Mouse (Mus musculus) bone marrow macrophage, adult 2 months (primary cell): ENCODE results near the gene 1700016D06Rik. TPM values are rescaled to one million over a fixed set of nuclear protein-coding genes. Genes with fewer than 3 reads are reported as not detected.
"Not testable (repeated sequence)": the region's sequence is repeated elsewhere in the genome, so short reads cannot be mapped to it uniquely, and the experiment has no call there.

Experiments used
- H3K27ac ChIP-seq: 2 replicates; pipeline ENCODE4 v1.5.1; 2012; ENCODE audit warnings: low read depth, low read length; ENCODE audit not compliant: insufficient read depth
- H3K4me1 ChIP-seq: 2 replicates; pipeline ENCODE4 v1.6.1; 2012; ENCODE audit warnings: low read length; ENCODE audit not compliant: control insufficient read depth, insufficient read depth
- H3K4me3 ChIP-seq: 2 replicates; pipeline ENCODE4 v1.5.1; 2012; ENCODE audit warnings: mild to moderate bottlenecking, low read length, moderate library complexity; ENCODE audit not compliant: insufficient read depth
- CTCF ChIP-seq: IDR thresholded peaks from 2 replicates; pipeline ENCODE4 v1.5.1; 2012; ENCODE audit warnings: low read depth, mild to moderate bottlenecking, low read length, moderate library complexity
- POLR2A ChIP-seq: IDR thresholded peaks from 2 replicates; pipeline ENCODE4 v1.6.1; 2012; ENCODE audit warnings: mild to moderate bottlenecking, low read depth, low read length, borderline replicate concordance
- polyA plus RNA-seq: library from polyadenylated mRNA; stranded (reverse); fragments of >200 nt; gene quantifications from 2 replicates; pipeline ENCODE4 v1.2.4, GENCODE M21; 2012; ENCODE audit not compliant: missing spikeins, insufficient read depth, insufficient read length

1700016D06Rik gene
- polyA plus RNA-seq, 1 experiment: not detected

DNA sequence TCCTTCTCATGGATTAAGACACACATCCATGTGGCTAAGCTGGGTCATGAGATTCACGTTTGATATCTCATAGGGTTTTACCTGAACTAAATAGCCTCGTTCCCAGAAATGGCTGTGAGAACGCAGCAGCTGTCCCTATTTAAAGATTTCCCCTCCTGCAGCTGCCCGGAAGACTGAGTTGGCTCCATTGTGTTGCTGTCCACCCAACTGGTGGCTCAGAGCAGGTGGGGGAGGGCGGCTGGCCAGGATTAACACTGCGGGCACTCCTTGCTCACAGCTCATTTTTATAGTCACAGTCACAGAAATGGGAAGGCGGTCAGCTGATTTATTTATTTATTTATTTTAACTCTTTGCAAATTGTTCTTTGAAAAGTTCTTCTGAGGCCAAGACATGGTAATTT is 10.9 kb downstream of the 1700016D06Rik start:
- H3K27ac ChIP-seq: no peak overlapping the region
- no peak overlapping the region for H3K4me3 ChIP-seq
- H3K4me1 ChIP-seq: no peaks in the 10 kb centered on the region
- TF ChIP-seq CTCF (no peak), POLR2A (no peak)

DNA sequence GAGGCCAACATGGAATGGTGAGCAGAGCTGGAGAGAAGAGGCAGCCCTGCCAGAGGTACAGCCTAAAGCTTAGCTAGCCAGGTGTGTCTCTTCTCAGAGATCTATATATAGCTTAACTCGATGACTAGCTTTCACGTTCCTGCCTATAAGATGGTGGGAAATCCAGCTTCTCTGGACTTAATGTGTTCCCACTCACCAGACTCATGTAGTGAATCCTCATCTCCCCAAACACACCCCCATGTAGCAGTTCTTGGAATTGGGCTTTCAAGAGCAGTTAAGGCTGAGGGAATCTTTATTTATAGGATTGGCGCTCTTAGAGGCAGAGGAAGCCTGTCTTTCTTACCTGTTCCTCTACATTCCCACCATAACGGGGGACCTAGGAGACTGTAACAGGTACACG is 13.6 kb downstream of the 1700016D06Rik start:
- TF ChIP-seq POLR2A: no peak
- no peak for TF ChIP-seq CTCF
- Histone ChIP-seq H3K4me1 (no peaks in the 10 kb centered on the region), H3K27ac (no peak overlapping the region), H3K4me3 (no peak overlapping the region)

DNA sequence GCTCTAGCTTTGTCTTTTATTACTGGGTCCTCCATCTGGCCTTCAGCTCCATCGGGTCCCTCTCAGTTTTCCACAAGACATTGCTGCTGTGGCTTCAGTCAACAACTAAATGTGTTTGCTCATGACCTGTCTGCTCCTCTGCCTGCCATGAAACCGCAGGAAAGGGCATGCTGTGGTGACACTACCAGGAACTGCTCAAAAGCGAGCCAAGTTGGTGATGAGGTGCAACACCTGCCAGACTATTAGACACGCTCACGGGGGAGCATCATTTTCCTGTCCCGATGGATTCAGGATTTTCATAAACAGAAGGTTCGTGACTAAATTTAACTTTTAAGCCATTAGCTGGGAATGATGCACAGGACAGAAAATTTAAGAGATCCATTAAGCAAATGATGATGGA is 16.3 kb downstream of the 1700016D06Rik start:
- no peak overlapping the region for H3K4me3 ChIP-seq
- TF ChIP-seq CTCF (no peak), POLR2A (no peak)
- no peak overlapping the region for H3K27ac ChIP-seq
- no peaks in the 10 kb centered on the region for H3K4me1 ChIP-seq

DNA sequence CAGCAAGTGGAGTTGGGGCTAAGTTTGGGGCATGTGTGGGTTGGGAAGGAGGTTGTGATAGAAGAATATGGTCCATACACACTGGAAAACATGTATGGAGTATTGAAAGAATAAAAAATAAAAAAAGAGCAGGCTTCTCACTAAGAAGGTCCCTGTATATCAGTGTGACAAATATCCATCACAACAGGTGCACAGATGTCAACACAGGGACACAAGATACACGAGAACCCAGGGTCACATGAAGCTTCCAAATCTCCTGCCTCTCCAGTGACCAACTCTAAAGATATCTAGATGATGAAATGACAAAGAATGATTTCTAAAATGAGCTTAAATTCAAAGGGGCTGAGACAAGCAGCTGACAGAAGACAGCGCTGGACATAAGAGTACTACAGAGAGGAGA is 32.6 kb downstream of the 1700016D06Rik start:
- TF ChIP-seq POLR2A: no peak
- no peak for TF ChIP-seq CTCF
- no peak overlapping the region for H3K27ac ChIP-seq
- H3K4me3 ChIP-seq: no peak overlapping the region
- H3K4me1 ChIP-seq: no peaks in the 10 kb centered on the region

DNA sequence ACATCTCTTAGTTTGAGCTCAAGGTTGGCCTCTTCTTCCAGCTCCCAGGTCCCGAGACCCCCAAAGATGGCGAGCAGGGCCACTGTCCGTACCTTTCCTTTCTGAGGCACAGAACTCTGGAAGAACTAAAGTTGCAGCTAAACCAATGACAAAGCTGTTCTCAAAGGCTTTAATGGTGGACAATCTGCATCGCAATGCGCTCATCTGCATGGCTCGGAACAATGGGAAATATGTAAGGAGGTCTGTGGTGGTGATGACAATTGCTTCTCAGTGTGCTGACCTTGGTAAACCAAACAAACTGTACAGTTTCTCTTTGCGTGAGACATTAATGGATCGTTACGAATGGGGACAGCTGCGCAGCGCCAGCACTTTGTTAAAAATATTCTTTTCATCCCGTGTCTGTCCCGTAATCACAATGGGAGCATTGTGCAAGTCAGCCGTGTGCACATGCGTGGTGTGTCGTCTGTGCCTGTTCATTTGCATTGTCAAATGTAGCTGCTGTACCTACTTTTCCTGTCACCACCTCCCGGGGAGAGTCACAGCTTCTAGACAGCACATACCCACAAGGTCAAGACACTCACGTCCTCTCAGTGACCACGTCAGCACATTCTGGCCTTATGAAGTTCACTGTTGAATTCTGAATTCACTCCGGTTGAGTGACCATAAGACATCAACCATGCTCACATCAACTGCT is 34.7 kb downstream of the 1700016D06Rik start:
- H3K27ac ChIP-seq, H3K4me3 ChIP-seq: not testable (repeated sequence)

DNA sequence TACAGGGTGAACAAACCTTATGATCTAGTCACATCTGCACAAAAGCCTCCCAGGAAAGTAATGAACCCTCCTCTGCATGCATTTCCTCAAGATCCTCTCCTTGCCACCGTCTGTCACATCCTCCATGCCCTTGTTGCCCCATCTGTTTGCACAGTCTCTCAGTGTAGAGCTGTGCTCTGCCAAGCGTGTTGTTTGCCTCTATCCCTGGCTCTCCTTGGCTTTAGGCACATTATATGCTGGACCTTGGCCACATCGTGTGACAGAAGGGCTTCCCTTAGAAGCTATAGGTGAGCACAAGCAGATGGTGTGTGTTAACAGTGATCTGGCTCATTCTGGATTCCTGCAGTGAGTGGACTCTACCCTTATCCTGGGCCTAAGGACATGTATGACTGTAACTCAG is 38.9 kb downstream of the 1700016D06Rik start:
- TF ChIP-seq POLR2A (no peak), CTCF (no peak)
- no peak overlapping the region for H3K27ac ChIP-seq
- H3K4me1 ChIP-seq: no peaks in the 10 kb centered on the region
- no peak overlapping the region for H3K4me3 ChIP-seq

More for the DNA sequence above, 34.7 kb downstream of the 1700016D06Rik start:
- H3K4me1 ChIP-seq: not testable (repeated sequence)

DNA sequence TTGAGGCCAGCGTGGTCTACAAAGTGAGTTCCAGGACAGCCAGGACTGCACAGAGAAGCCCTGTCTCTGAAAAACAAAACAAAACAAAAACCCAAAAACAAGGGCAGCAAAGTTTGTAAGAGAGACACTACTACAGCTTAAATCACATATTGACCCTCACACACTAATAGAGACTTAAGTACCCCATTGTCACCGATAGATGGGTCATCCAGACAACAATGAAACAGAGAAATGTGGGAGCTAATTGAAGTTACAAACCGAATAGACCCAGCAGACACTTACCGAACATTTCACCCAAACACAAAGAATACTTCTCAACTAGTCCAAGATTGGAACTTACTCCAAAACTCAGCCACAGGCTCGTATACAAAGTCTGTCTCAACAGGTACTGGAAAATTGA is 50.8 kb downstream of the 1700016D06Rik start:
- Histone ChIP-seq H3K4me1 (no peaks in the 10 kb centered on the region), H3K4me3 (no peak overlapping the region), H3K27ac (no peak overlapping the region)
- TF ChIP-seq POLR2A (no peak), CTCF (no peak)

DNA sequence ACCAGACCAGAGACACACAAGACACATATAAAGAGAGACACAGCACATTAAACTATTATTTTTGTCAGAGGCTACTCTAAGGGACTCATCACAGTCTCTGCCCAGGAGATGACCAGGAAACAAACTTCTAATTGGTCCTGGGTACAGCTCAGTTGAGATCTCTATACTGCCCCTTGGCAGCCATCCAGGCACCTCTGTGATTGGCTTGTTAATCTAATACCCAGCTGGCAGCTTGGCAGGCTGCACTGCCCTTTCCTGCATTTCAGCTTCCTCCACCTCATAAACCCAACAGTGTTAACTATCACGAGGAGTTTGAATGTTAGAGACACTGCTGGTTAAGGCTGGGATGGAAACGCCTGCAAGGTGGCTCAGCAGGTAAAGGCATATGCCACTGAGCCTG is 57.7 kb downstream of the 1700016D06Rik start:
- H3K4me1 ChIP-seq: no peaks in the 10 kb centered on the region
- no peak overlapping the region for H3K27ac ChIP-seq
- H3K4me3 ChIP-seq: no peak overlapping the region
- TF ChIP-seq CTCF: no peak
- TF ChIP-seq POLR2A: no peak

DNA sequence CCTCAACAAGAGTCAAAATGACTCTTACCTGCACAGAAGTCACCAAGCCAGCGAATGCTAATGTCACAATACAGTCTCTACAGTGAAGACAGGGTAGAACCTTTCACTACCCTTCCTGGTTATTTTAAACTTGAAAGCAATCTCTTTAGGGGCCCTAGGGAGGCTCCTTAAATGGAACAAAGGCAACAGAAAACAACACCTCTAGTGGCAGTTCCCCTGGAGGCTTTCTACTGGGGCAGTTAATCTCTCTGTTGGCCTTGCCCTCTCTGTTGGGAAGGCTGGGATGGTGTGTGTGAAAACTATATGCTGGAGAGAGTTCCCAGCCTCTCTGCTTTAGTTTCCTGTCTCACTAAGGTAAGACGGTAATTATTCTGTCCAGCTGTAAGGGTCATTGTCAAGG is 60.3 kb downstream of the 1700016D06Rik start:
- H3K4me3 ChIP-seq: no peak overlapping the region
- TF ChIP-seq CTCF: no peak
- H3K4me1 ChIP-seq: peaks cover 6% of the 10 kb centered on the region
- H3K27ac ChIP-seq: no peak overlapping the region

DNA sequence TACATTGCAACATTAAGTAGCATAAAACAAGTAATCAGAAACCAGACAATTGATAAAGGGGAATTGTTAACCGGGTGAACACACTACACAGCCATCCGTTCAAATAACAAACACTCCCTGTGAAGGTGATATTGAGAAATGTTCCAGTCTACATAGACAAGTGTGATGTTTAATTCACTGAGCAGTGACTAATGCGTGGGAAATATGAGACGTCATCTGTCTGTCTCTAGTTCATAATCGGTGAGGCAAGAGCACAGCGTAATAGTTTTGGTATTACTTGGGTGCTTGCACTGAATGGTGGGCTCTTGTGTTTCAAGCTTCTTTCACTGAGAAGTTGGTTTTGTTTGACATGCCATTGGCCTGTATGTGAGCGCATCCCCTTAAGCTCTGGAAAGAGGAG is 63.3 kb downstream of the 1700016D06Rik start:
- H3K4me1 ChIP-seq: peaks cover 16% of the 10 kb centered on the region
- H3K4me3 ChIP-seq: no peak overlapping the region
- no peak for TF ChIP-seq POLR2A
- no peak for TF ChIP-seq CTCF
- no peak overlapping the region for H3K27ac ChIP-seq

DNA sequence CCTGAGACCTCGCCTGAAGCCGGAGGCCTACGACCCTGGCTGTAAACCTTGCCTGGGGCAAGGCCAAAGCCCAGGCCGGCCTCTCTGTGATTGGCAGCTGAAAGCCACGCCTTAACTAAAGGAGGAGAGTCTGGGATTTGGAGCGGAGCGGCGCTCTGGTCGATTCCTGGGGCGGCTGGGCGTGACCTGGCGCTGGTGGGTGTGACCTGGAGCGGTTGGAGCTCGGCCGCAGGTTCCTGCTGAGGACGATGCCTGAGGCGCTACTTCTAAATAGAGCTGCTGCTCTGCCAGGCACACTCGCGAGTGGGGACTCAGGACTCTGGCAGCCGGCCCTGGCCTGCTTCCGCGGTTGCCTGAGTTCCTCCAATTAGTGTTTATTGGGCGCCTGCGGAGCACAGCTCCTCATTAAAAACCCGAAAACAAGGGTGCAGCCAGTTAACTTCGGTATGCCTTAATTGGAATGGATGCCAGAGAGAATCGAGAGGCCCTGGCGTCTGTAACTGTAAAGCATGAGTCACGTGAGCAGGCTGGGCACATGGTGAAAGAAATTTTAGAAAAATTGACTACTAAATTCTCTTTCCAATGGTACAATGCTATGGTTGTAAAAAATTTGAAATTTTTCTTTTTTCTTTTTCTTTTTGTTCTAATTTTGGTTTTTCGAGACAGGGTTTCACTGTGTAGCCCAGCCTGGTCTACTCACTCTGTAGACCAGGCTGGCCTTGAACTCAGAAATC is 64.4 kb downstream of the 1700016D06Rik start:
- peak overlapping the region; percentile 58 for H3K4me3 ChIP-seq
- H3K4me1 ChIP-seq: peaks cover 17% of the 10 kb centered on the region
- TF ChIP-seq POLR2A (no peak), CTCF (no peak)
- H3K27ac ChIP-seq: peak overlapping the region; percentile 83
